Mouse (Mus musculus): ENCODE data around the gene Fam102a. TPM values are rescaled to one million over a fixed set of nuclear protein-coding genes. Genes with fewer than 3 reads are reported as not detected.

Gene Fam102a
- polyA plus RNA-seq, 1 experiment from 2014 or later = 7.8 TPM

DNA sequence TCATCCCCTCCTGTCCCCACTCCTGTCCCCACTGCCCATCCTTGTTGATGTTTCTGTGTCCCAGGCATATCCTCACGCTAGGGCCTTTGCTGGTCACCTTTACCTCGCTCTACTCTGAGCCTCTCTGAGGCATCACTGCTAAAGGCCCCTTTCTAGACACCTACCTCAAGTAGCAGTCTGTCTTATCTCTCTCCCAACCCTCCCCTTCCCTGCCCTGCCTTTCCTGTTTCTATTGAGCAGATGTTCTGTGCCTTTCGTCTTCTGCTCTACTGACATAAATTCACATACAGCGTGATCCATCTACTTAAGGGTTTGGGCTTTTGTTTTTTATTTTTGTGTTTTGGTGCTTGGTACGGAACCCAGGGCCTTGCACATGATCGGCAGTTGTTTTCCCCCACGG lies 20.9 kb downstream of the Fam102a start:
- peaks cover 32% of the 10 kb centered on the region for H3K4me1 ChIP-seq (ENCODE audit: control insufficient read depth, insufficient read depth, low read length)
- H3K9me3 ChIP-seq (ENCODE audit: control insufficient read depth, low read length) = no peaks in the 10 kb centered on the region
- 65% methylated on average over 7 of the region's 7 CpGs for WGBS
- peak overlapping the region; percentile 52 for H3K27ac ChIP-seq (replicated peaks; ENCODE audit: low read depth, low read length)
- no peak for DNase-seq
- no peak overlapping the region for H3K4me2 ChIP-seq (ENCODE audit: low read length)
- H3K27me3 ChIP-seq (ENCODE audit: control insufficient read depth, insufficient read depth, low read length) = no peaks in the 10 kb centered on the region
- ATAC-seq (ENCODE audit: low FRiP score, low TSS enrichment) = no peak
- no peak overlapping the region for H3K4me3 ChIP-seq (replicated peaks; ENCODE audit: low read depth, low read length)
- H3K36me3 ChIP-seq (ENCODE audit: control insufficient read depth, insufficient read depth, low read length) = no peaks in the 10 kb centered on the region
- H3K9ac ChIP-seq (replicated peaks; ENCODE audit: low read length) = no peak overlapping the region

DNA sequence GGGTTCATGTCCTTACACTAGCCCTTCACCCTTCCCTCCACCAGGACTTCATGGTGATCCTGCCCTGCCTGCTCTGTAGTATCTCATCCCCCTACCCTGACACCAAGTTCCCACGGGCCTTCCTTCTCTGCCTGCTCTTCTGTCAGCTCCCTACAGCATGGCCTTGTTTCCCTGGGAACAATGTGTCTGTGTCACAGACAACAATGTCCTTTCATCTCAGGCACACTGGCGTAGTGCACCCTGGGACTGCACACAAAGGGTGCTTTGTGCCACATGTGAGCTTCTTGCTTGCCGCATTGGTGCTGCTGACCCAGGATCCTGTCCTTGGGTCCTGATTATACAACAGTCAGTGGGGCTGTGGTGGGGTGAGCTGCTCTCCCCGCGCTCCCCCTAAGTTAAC lies 24.4 kb downstream of the Fam102a start:
- H3K4me3 ChIP-seq (replicated peaks; ENCODE audit: low read depth, low read length) = no peak overlapping the region
- peaks cover 32% of the 10 kb centered on the region for H3K4me1 ChIP-seq (ENCODE audit: control insufficient read depth, insufficient read depth, low read length)
- H3K36me3 ChIP-seq (ENCODE audit: control insufficient read depth, insufficient read depth, low read length) = peaks cover 18% of the 10 kb centered on the region
- H3K4me2 ChIP-seq (ENCODE audit: low read length) = peak overlapping the region; percentile 32
- no peaks in the 10 kb centered on the region for H3K27me3 ChIP-seq (ENCODE audit: control insufficient read depth, insufficient read depth, low read length)
- WGBS = 9% methylated on average over 5 of the region's 5 CpGs
- no peak overlapping the region; the same call in 1 of the 2 replicates for H3K9ac ChIP-seq (replicated peaks; ENCODE audit: low read length)
- no peaks in the 10 kb centered on the region for H3K9me3 ChIP-seq (ENCODE audit: control insufficient read depth, low read length)
- H3K27ac ChIP-seq (replicated peaks; ENCODE audit: low read depth, low read length) = peak overlapping the region; percentile 81
- ATAC-seq (ENCODE audit: low FRiP score, low TSS enrichment) (peak; percentile 82), DNase-seq (peak; percentile 76)

DNA sequence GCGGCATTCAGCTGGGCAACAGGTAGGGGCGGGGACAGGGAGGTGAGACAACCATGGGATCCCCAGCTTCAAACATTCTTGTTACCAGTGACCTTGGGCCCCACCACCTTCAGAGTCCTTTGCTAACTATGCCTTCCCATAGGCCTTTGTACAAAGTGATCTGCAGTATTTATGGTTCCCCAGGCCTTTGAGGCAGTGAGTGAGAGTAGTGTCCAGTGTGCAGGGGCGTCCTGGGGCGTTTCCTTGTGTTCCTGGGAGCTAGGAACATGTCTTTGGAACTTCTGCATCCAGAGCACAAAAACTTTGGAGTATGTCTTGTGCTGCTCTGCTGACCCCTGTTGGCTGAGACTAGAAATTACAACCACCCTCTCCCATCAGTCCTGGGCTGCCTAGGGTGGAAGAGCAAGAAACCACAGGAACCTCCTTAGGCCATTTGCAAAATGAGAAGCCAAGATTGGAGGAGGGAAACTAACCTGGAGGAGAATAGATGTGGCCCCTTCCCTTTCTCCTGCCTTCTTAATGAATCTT lies 31.5 kb downstream of the Fam102a start:
- H3K27me3 ChIP-seq (ENCODE audit: control insufficient read depth, insufficient read depth, low read length) = no peaks in the 10 kb centered on the region
- no peaks in the 10 kb centered on the region for H3K9me3 ChIP-seq (ENCODE audit: control insufficient read depth, low read length)
- H3K4me2 ChIP-seq (ENCODE audit: low read length) = no peak overlapping the region
- no peak overlapping the region for H3K4me3 ChIP-seq (replicated peaks; ENCODE audit: low read depth, low read length)
- H3K36me3 ChIP-seq (ENCODE audit: control insufficient read depth, insufficient read depth, low read length) = peaks cover 58% of the 10 kb centered on the region
- no peak overlapping the region for H3K27ac ChIP-seq (replicated peaks; ENCODE audit: low read depth, low read length)
- DNase-seq = peak; percentile 85
- WGBS = 50% methylated on average over 4 of the region's 4 CpGs
- no peak overlapping the region for H3K9ac ChIP-seq (replicated peaks; ENCODE audit: low read length)
- peaks cover 5% of the 10 kb centered on the region for H3K4me1 ChIP-seq (ENCODE audit: control insufficient read depth, insufficient read depth, low read length)
- ATAC-seq (ENCODE audit: low FRiP score, low TSS enrichment) = no peak

DNA sequence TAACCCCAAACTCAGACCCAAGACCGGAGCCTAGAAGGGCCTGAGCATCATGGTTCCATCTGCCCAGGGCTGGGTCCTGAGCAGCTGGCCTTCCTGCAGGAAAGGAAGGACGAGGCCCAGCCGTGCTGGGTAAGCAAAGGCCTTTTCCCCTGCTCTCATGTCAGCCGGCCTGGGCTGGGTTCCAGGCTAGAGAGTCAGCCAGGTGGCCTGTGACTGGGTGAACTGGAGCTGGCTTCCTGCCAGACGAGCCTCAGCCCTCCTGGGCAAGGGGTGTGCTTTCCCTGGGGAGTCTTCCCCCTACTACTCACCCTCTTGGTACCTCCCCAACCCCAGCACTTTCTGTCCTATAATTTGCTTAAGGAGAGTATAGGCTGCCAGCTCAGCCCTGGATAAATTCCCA lies 33.0 kb downstream of the Fam102a start:
- H3K9me3 ChIP-seq (ENCODE audit: control insufficient read depth, low read length) = no peaks in the 10 kb centered on the region
- H3K4me2 ChIP-seq (ENCODE audit: low read length) = no peak overlapping the region
- ATAC-seq (ENCODE audit: low FRiP score, low TSS enrichment) = no peak
- no peak overlapping the region for H3K4me3 ChIP-seq (replicated peaks; ENCODE audit: low read depth, low read length)
- H3K9ac ChIP-seq (replicated peaks; ENCODE audit: low read length) = no peak overlapping the region
- peaks cover 7% of the 10 kb centered on the region for H3K4me1 ChIP-seq (ENCODE audit: control insufficient read depth, insufficient read depth, low read length)
- H3K27ac ChIP-seq (replicated peaks; ENCODE audit: low read depth, low read length) = no peak overlapping the region
- no peaks in the 10 kb centered on the region for H3K27me3 ChIP-seq (ENCODE audit: control insufficient read depth, insufficient read depth, low read length)
- no peak for DNase-seq
- peaks cover 63% of the 10 kb centered on the region for H3K36me3 ChIP-seq (ENCODE audit: control insufficient read depth, insufficient read depth, low read length)
- 80% methylated on average over 5 of the region's 5 CpGs for WGBS

DNA sequence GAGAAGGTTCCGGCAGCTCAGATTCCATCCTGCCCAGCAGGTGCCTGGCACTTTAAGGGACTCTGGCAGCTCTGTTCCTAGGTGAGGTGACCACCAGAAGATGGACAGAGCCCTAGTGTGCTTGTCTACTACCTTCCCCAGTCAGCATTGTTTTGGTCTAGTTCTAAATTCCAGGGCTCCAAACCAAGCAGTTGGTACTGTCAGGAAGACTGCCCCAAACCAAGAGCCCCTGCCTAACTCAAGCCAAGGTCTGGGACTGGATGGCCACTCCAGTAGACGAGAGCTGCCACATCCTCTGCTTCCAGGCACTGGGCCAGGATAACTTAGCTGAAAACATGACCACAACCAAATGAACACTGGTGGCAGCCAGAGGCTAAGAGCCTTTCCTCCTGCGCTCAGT lies 33.8 kb downstream of the Fam102a start:
- ATAC-seq (ENCODE audit: low FRiP score, low TSS enrichment) (no peak), DNase-seq (no peak)
- no peaks in the 10 kb centered on the region for H3K27me3 ChIP-seq (ENCODE audit: control insufficient read depth, insufficient read depth, low read length)
- 87% methylated on average over 3 of the region's 3 CpGs for WGBS
- no peak overlapping the region for H3K4me3 ChIP-seq (replicated peaks; ENCODE audit: low read depth, low read length)
- no peak overlapping the region for H3K4me2 ChIP-seq (ENCODE audit: low read length)
- H3K36me3 ChIP-seq (ENCODE audit: control insufficient read depth, insufficient read depth, low read length) = peaks cover 60% of the 10 kb centered on the region
- no peak overlapping the region for H3K9ac ChIP-seq (replicated peaks; ENCODE audit: low read length)
- H3K27ac ChIP-seq (replicated peaks; ENCODE audit: low read depth, low read length) = no peak overlapping the region
- peaks cover 7% of the 10 kb centered on the region for H3K4me1 ChIP-seq (ENCODE audit: control insufficient read depth, insufficient read depth, low read length)
- H3K9me3 ChIP-seq (ENCODE audit: control insufficient read depth, low read length) = no peaks in the 10 kb centered on the region

DNA sequence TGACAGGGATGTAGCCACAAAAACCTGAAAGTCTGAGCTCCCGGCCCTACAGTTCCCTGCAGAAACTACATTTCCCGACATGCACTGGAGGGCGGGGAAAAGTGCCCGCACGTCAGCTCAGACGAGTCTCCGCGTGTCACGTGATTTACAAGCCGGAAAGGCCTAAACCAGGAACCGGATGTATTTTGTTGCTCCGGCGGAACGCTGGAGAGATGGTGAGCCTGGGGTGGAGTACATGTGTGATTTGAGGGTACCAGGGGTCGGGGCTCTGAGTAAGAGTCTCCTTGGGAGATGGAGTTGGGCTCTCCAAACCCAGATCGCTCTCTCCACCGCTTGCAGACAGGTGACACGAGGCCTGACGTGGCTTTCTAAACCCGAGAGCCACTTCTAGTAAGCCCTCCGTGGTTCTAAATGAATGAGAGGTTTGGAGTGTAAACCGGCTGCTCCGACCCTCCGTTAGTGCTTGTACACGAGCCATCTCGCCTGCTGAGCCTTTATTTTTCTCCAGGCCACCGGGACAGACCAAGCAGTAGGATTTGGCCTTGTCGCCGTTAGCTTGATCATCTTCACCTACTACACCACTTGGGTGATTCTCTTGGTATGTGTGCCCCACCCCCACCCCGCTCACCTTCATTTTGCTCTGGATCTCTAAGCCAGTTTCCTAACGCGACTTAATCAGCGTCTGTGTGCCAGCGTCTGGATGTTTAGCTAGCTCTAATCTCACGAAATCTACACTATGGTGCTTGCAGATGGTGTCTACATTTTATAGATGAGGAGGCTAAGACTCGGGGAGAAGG lies 35.8 kb downstream of the Fam102a start, which contains the start of gene Dpm2:
Dpm2 (plus strand) TSS at position 161 of the 797 bp plus-strand sequence.
- Histone ChIP-seq H3K4me3 (replicated peaks; ENCODE audit: low read depth, low read length) (peak within 1 kb of the TSS; percentile 71), H3K4me1 (ENCODE audit: control insufficient read depth, insufficient read depth, low read length) (peaks cover 11% of the 10 kb centered on the region), H3K27me3 (ENCODE audit: control insufficient read depth, insufficient read depth, low read length) (no peaks in the 10 kb centered on the region), H3K27ac (replicated peaks; ENCODE audit: low read depth, low read length) (peak within 1 kb of the TSS; percentile 65), H3K4me2 (ENCODE audit: low read length) (peak within 1 kb of the TSS; percentile 92), H3K9ac (replicated peaks; ENCODE audit: low read length) (peak within 1 kb of the TSS; percentile 73), H3K36me3 (ENCODE audit: control insufficient read depth, insufficient read depth, low read length) (peaks cover 41% of the 10 kb centered on the region), H3K9me3 (ENCODE audit: control insufficient read depth, low read length) (no peaks in the 10 kb centered on the region)
- ATAC-seq (ENCODE audit: low FRiP score, low TSS enrichment) = peak; percentile 68
- WGBS = 2% methylated on average over 36 of the region's 36 CpGs
- peak; percentile 96 for DNase-seq

DNA sequence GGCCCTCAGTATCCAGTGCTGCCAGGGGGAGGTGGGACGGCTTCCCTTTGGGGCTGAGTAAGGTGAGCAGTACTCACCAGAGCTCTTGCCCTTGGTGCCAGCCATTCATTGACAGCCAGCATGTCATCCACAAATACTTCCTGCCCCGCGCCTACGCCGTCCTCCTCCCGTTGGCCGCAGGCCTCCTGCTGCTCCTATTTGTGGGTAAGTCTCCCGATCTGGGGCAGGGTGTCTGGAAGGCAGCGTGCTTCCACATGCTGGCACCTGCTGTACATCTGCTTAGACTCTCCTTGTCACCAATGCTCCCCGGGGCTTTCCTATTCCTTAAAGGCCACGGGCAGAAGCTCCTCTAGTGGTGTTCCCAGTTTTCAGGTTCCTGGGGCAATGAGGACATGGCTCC lies 37.1 kb downstream of the Fam102a start:
- DNase-seq = no peak
- Histone ChIP-seq H3K4me1 (ENCODE audit: control insufficient read depth, insufficient read depth, low read length) (peaks cover 12% of the 10 kb centered on the region), H3K27ac (replicated peaks; ENCODE audit: low read depth, low read length) (no peak overlapping the region), H3K36me3 (ENCODE audit: control insufficient read depth, insufficient read depth, low read length) (peaks cover 30% of the 10 kb centered on the region), H3K9me3 (ENCODE audit: control insufficient read depth, low read length) (no peaks in the 10 kb centered on the region), H3K4me3 (replicated peaks; ENCODE audit: low read depth, low read length) (no peak overlapping the region), H3K27me3 (ENCODE audit: control insufficient read depth, insufficient read depth, low read length) (peaks cover 3% of the 10 kb centered on the region; the same call in 1 of the 2 replicates), H3K4me2 (ENCODE audit: low read length) (peak overlapping the region; percentile 92; the same call in 1 of the 2 replicates), H3K9ac (replicated peaks; ENCODE audit: low read length) (no peak overlapping the region)
- 94% methylated on average over 11 of the region's 11 CpGs for WGBS
- no peak for ATAC-seq (ENCODE audit: low FRiP score, low TSS enrichment)

DNA sequence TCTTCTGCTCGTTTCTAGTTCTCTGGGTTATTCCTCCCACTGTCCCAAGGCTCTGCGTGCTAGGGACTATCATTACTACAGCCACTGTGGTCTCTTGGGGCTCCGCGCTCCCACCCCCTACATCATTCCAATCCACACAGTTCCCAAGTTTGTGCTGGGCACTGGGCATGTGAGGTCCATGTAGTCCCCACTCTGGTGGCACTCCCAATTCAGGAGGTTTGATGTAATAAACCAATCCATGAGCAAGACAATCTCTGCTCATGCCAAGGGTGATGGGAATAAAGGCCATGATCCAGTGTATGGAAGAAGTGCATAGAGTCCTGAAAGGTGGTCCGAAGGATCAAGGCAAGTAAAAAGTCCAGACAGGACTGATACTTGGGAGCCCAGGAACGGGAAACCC lies 39.4 kb downstream of the Fam102a start, which contains the start of gene Pip5kl1:
Pip5kl1 (plus strand) TSS at position 301 of the 400 bp plus-strand sequence.
- no peak for ATAC-seq (ENCODE audit: low FRiP score, low TSS enrichment)
- Histone ChIP-seq H3K4me2 (ENCODE audit: low read length) (peak within 1 kb of the TSS; percentile 96), H3K9me3 (ENCODE audit: control insufficient read depth, low read length) (no peaks in the 10 kb centered on the region), H3K9ac (replicated peaks; ENCODE audit: low read length) (peak within 1 kb of the TSS; percentile 48), H3K36me3 (ENCODE audit: control insufficient read depth, insufficient read depth, low read length) (peaks cover 15% of the 10 kb centered on the region; the same call in 1 of the 2 replicates), H3K4me3 (replicated peaks; ENCODE audit: low read depth, low read length) (peak within 1 kb of the TSS; percentile 45), H3K27me3 (ENCODE audit: control insufficient read depth, insufficient read depth, low read length) (peaks cover 14% of the 10 kb centered on the region; the same call in 1 of the 2 replicates), H3K27ac (replicated peaks; ENCODE audit: low read depth, low read length) (no peak within 1 kb of the TSS), H3K4me1 (ENCODE audit: control insufficient read depth, insufficient read depth, low read length) (peaks cover 12% of the 10 kb centered on the region)
- DNase-seq = no peak
- 82% methylated on average over 6 of the region's 6 CpGs for WGBS

Measured in midbrain, embryonic 14.5 days (tissue).